Mouse (Mus musculus) E14TG2a.4 (cell line): ENCODE data around the gene Stard13.

ENCODE experiments used
- CTCF ChIP-seq: conservative IDR thresholded peaks from 2 replicates; pipeline ENCODE4 v1.5.1; 2014; ENCODE audit warnings: low read length
- NANOG ChIP-seq: IDR thresholded peaks from 2 replicates; pipeline ENCODE4 v1.6.1; 2014; ENCODE audit warnings: borderline replicate concordance, low read length, mixed read lengths

DNA sequence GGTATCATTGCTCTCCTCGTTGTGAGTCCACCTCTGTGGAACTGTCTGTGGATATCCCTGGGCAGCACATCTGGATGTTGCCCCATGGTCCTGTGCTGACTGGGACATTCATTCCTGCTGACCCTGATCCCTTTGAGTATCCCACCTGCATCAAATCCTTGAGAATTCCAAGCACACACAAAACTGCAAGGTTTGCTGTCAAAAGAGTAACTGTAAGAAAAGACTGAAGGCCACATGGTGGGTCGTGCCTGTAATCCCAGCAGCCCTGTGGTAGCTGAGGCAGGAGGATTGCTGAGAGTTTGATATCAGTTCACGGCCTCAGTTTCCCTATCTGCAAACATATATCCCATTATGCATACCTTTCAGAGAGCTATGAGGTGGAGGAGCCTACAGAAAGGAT, 126.8 kb downstream of the Stard13 start:
- TF ChIP-seq CTCF (no peak), NANOG (no peak)
